Mouse (Mus musculus) frontal cortex, postnatal 14 days (tissue): ENCODE measurements around the gene Mtf1.
A peak's percentile ranks its signal among the peaks of the same experiment; 100 is the strongest.

Source experiments
- DNase-seq, 2 experiments: peaks; one replicate each; pipeline ENCODE4 v3.0.0; 2022; ENCODE audit warnings: low spot score in 2 of 2

The Mtf1 gene

GRCm38 (mm10) chr4:124801552-124802308, at the start of gene Mtf1:
Mtf1 (plus strand) TSS chr4:124802104.
- DNase-seq: peak; percentile 75 to 84

GRCm38 (mm10) chr4:124752281-124753199, 49.4 kb upstream of the Mtf1 start:
- no peak for DNase-seq

GRCm38 (mm10) chr4:124755526-124755925, 46.4 kb upstream of the Mtf1 start:
- DNase-seq: no peak

- DNase-seq: no peak
Observed at GRCm38 (mm10) chr4:124759305-124759811, 42.5 kb upstream of the Mtf1 start.

- no peak for DNase-seq
Observed at GRCm38 (mm10) chr4:124761201-124761600, 40.7 kb upstream of the Mtf1 start.

- no peak for DNase-seq
Observed at GRCm38 (mm10) chr4:124762858-124763452, 38.9 kb upstream of the Mtf1 start.

GRCm38 (mm10) chr4:124765802-124766565, 35.9 kb upstream of the Mtf1 start:
- no peak for DNase-seq

- no peak for DNase-seq
Observed at GRCm38 (mm10) chr4:124766566-124766940, 35.4 kb upstream of the Mtf1 start.

- no peak for DNase-seq
Observed at GRCm38 (mm10) chr4:124768963-124769591, 32.8 kb upstream of the Mtf1 start.

- no peak for DNase-seq
Observed at GRCm38 (mm10) chr4:124770624-124771023, 31.3 kb upstream of the Mtf1 start.

GRCm38 (mm10) chr4:124772125-124772524, 29.8 kb upstream of the Mtf1 start:
- no peak for DNase-seq

GRCm38 (mm10) chr4:124773449-124773848, 28.5 kb upstream of the Mtf1 start:
- DNase-seq: no peak

GRCm38 (mm10) chr4:124773995-124774394, 27.9 kb upstream of the Mtf1 start:
- no peak for DNase-seq

- no peak for DNase-seq
Observed at GRCm38 (mm10) chr4:124774429-124774828, 27.5 kb upstream of the Mtf1 start.

- DNase-seq: no peak
Observed at GRCm38 (mm10) chr4:124781361-124781760, 20.5 kb upstream of the Mtf1 start.

GRCm38 (mm10) chr4:124782395-124782794, 19.5 kb upstream of the Mtf1 start:
- DNase-seq: no peak

- DNase-seq: no peak
Observed at GRCm38 (mm10) chr4:124783937-124784336, 18.0 kb upstream of the Mtf1 start.

- no peak for DNase-seq
Observed at GRCm38 (mm10) chr4:124790013-124790412, 11.9 kb upstream of the Mtf1 start.

GRCm38 (mm10) chr4:124792114-124792513, 9.8 kb upstream of the Mtf1 start:
- DNase-seq: no peak

GRCm38 (mm10) chr4:124796141-124796540, 5.8 kb upstream of the Mtf1 start:
- DNase-seq: no peak

- no peak for DNase-seq
Observed at GRCm38 (mm10) chr4:124796913-124797312, 5.0 kb upstream of the Mtf1 start.
